Mouse (Mus musculus) brain, embryonic 14.5 days (tissue): ENCODE data around the gene Krt10. TPM values are rescaled to one million over a fixed set of nuclear protein-coding genes. Genes with fewer than 3 reads are reported as not detected.
A peak's percentile ranks its signal among the peaks of the same experiment; 100 is the strongest.

Source experiments
- DNase-seq: peaks from one replicate; pipeline ENCODE4 v3.0.0-alpha.2; 2011; ENCODE audit warnings: low read depth
- CTCF ChIP-seq: fragments of 200-500 bp; IDR thresholded peaks from 2 replicates; pipeline ENCODE4 v1.5.1; 2012; ENCODE audit warnings: inconsistent platforms, mild to moderate bottlenecking, moderate library complexity, borderline replicate concordance; ENCODE audit not compliant: insufficient read depth, insufficient read length; ENCODE audit errors: extremely low read depth
- POLR2A ChIP-seq: fragments of 200-500 bp; IDR thresholded peaks from 2 replicates; pipeline ENCODE4 v1.6.1; 2012; ENCODE audit warnings: mild to moderate bottlenecking, inconsistent platforms, borderline replicate concordance; ENCODE audit not compliant: poor library complexity, insufficient read depth, insufficient read length, severe bottlenecking; ENCODE audit errors: extremely low read depth
- polyA plus RNA-seq: library from polyadenylated mRNA; depleted of rRNA; stranded (reverse); fragments of >200 nt; gene quantifications from 2 replicates; pipeline ENCODE4 v1.2.3, GENCODE M21; 2012

Gene Krt10
- polyA plus RNA-seq, 1 experiment, result 11.9 TPM

GRCm38 (mm10) chr11:99398084-99398483, 8.9 kb upstream of the Krt10 start:
- no peak for DNase-seq
- TF ChIP-seq CTCF (no peak), POLR2A (no peak)

- TF ChIP-seq POLR2A (no peak), CTCF (no peak)
- no peak for DNase-seq
These were observed 7.5 kb upstream of the Krt10 start for GRCm38 (mm10) chr11:99396661-99397060.

DNA sequence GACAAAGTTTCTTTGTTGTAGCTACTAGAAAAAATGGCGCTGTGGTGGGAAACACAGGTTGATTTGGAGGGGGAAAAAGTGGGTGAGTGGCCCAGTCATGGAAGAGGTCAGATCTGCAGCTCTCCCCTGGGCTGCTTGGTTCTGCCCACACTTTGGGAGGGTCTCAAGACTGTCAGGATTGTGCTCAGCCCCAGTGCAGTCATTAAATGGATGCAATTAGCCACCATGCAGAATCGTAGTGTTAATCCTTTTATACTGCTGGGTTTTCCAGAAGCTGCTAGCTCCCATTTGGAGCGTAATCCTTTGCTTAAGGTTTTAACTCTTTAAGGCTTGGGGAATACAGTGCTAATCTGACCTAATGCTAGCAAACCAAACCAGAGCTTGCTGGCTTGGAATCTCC, 6.9 kb upstream of the Krt10 start:
- peak; percentile 66 for DNase-seq
- TF ChIP-seq CTCF (no peak), POLR2A (no peak)

GRCm38 (mm10) chr11:99392492-99392891, 3.3 kb upstream of the Krt10 start:
- no peak for TF ChIP-seq POLR2A
- TF ChIP-seq CTCF, result no peak
- DNase-seq, result no peak

DNA sequence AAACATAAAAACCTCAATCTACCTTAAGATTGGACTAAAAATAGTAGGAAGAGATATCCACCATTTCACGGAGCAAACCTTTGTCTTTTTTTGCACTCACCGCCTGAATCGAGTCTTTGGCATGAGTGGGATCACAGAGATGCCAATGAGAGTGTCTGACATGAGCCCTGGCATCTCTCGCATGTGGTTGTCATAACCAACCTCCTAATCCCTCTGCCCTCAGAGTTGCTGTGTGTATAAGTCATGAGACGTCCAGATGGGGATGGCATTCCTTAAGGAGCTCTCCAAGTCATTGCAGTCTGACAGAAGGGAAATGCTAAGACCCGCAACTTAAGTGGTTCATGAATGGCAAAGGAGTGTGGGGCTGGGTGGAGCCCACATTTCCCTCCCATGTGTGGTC, 2.2 kb upstream of the Krt10 start:
- TF ChIP-seq CTCF (no peak), POLR2A (no peak)
- no peak for DNase-seq

- DNase-seq, result no peak
- no peak for TF ChIP-seq POLR2A
- no peak for TF ChIP-seq CTCF
These were observed 1.7 kb upstream of the Krt10 start for GRCm38 (mm10) chr11:99390866-99391265.

DNA sequence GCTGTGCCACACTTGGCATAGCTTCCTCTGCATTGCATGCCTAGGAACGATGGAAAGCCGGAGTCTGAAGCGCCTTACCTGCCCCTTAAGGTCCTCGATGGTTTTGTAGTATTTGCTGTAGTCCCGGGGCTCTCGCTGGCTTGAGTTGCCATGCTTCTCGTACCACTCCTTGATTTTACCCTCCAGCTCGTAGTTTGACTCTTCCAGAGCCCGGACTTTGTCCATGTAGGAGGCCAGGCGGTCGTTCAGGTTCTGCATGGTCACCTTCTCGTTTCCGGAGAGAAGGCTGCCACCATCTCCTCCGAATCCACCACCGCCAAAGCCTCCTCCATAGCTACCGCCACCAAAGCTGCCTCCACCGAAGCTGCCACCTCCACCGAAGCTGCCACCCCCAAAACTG, 503 bp downstream of the Krt10 start:
- no peak for TF ChIP-seq POLR2A
- DNase-seq, result no peak

GRCm38 (mm10) chr11:99385813-99386721, 3.1 kb downstream of the Krt10 start:
- peak; percentile 96 for DNase-seq
- TF ChIP-seq POLR2A (peak; percentile 68), CTCF (no peak)

DNA sequence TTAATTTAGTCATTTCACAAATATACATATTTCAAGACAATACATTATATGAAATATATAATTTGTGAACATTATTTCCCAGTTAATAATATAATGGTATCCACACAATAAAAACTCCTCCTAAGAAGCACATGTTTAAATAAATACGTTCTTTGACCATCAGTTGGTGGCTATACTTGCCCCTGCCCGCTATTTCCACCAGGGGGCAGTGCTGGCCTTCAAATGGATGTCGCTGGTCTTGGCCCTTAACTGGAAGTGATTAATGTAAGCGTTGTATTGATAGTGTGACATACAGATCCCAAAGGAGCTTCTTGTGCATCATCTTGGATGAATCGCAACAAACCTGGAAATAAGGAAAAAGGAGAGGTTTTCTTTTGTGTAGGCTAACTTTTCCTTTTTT, 9.6 kb downstream of the Krt10 start:
- TF ChIP-seq POLR2A (no peak), CTCF (peak; percentile 87)
- peak; percentile 83 for DNase-seq

- no peak for DNase-seq
- TF ChIP-seq POLR2A (no peak), CTCF (no peak)
These were observed 14.4 kb downstream of the Krt10 start, which contains the start of gene Krt28 for GRCm38 (mm10) chr11:99374803-99375202. Gene Krt28 (minus strand): TSS chr11:99374903.

GRCm38 (mm10) chr11:99369853-99370451, 19.2 kb downstream of the Krt10 start:
- no peak for TF ChIP-seq CTCF
- no peak for TF ChIP-seq POLR2A
- DNase-seq, result peak; percentile 35

DNA sequence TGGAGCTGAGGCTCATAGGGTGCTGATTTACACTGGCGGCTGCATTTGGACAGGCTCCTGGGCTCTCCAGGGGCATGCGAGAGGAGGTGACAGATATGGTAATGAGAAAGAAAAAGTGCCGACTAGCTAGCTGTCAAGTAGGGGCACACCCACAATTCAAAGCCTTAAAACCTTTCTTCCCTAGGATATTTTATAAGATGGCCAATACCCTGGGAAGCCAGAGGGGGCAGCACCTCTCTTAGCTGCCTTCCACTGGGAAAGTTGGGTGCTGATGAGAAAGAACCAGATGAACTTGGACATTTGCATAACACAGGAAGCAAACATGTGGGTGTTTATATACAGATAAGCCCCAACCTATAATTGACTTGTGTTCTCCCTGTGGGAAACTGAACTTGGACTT, 19.9 kb downstream of the Krt10 start:
- TF ChIP-seq CTCF, result peak; percentile 56; the same call in 1 of the 2 replicates
- no peak for TF ChIP-seq POLR2A
- peak; percentile 19 for DNase-seq

GRCm38 (mm10) chr11:99366791-99367190, 22.4 kb downstream of the Krt10 start:
- TF ChIP-seq POLR2A (no peak), CTCF (no peak)
- no peak for DNase-seq

DNA sequence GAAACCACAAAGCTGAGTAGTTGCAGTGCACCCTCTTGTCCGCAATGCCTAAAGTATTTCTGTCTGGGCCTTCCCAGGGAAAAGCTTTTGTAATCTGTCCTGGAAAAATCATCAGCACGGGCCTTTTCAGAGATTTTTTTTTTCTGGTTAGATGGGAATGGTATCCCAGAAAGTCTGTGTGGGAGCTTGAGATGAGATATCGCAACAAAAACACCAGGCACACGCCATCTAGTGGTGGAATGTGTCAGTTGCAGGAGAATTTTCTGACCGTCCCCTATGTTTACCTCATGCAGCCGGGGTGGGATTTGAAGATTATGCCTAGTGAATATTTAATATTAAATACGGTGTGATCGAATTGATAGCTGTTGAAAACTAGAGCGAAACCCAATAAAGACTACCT, 24.8 kb downstream of the Krt10 start:
- DNase-seq, result peak; percentile 64
- TF ChIP-seq POLR2A (no peak), CTCF (peak; percentile 74; the same call in 1 of the 2 replicates)
